In the genomic region with DNA sequence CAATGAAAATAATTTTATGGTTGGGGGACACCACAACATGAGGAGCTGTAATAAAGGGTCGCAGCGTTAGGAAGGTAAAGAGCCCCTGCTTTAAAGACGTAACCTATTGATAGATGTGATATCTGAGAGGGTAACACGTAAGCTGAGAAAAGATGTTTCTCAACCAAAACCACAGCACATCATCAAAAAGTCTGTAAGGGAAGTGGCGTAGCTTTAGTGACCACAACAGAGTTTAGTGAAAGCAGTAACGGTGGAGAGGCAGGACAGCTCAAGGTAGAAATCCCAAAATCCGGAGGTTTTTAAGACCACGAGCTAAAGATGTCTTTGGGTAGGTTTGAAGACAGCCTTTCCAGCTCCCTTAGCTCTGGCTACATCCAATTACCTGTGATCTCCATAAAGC, we compare ENCODE assay signal across 8 mouse cellular contexts. TPM values are rescaled to one million over a fixed set of nuclear protein-coding genes. Genes with fewer than 3 reads are reported as not detected.
DNase-seq lines count a peak whose midpoint lies in the region; ATAC-seq lines count a peak whose summit lies in the region.

No protein-coding gene starts in this region.

- intact Hi-C loops in left cerebral cortex, postnatal 4 days (cut with DNase I) = no loop called here

- H3K9me3 ChIP-seq in forebrain, embryonic 13.5 days (replicated peaks) = no peaks in the 10 kb centered on the region
- H3K9me3 ChIP-seq in forebrain, embryonic 11.5 days (ENCODE audit: control insufficient read depth, low read length) = no peaks in the 10 kb centered on the region
- no peaks in the 10 kb centered on the region for H3K9me3 ChIP-seq in liver, embryonic 16.5 days (replicated peaks; ENCODE audit: control insufficient read depth, low read length)

- no peak for DNase-seq in forebrain, embryonic 11.5 days (ENCODE audit: low spot score)
- DNase-seq in lung, postnatal 36 days = peak; percentile 28
- no peak for DNase-seq in lung, postnatal 4 days
- peak; percentile 37 for DNase-seq in thymus, postnatal 14 days
- DNase-seq in urinary bladder, postnatal 36 days (ENCODE audit: low spot score in 2 of 2) = no peak
- DNase-seq in left cerebral cortex, postnatal 4 days = no peak

- H3K27me3 ChIP-seq in forebrain, embryonic 13.5 days = no peaks in the 10 kb centered on the region
- no peaks in the 10 kb centered on the region for H3K27me3 ChIP-seq in forebrain, embryonic 11.5 days (ENCODE audit: control insufficient read depth, insufficient read depth, low read length)
- no peaks in the 10 kb centered on the region for H3K27me3 ChIP-seq in liver, embryonic 16.5 days (ENCODE audit: control insufficient read depth, insufficient read depth, low read depth, low read length)

- no peak for ATAC-seq in forebrain, embryonic 13.5 days
- no peak for ATAC-seq in forebrain, embryonic 11.5 days (replicated peaks; ENCODE audit: low FRiP score)
- no peak for ATAC-seq in liver, embryonic 16.5 days (ENCODE audit: low read depth)

- 98% methylated on average over 8 of the region's 8 CpGs for WGBS in forebrain, embryonic 13.5 days
- 97% methylated on average over 8 of the region's 8 CpGs for WGBS in forebrain, embryonic 11.5 days
- WGBS in liver, embryonic 16.5 days (ENCODE audit: insufficient replicate concordance) = 64% methylated on average over 8 of the region's 8 CpGs

- H3K27ac ChIP-seq in forebrain, embryonic 13.5 days = no peak overlapping the region
- H3K27ac ChIP-seq in forebrain, embryonic 11.5 days (ENCODE audit: low read depth, low read length) = no peak overlapping the region
- H3K27ac ChIP-seq in liver, embryonic 16.5 days (ENCODE audit: low read length) = peak overlapping the region; percentile 97; the same call in 1 of the 2 replicates

- H3K9ac ChIP-seq in forebrain, embryonic 13.5 days = 0 out of 2 replicates have a peak overlapping the region, but pooled peaks have one; percentile 12
- no peak overlapping the region for H3K9ac ChIP-seq in forebrain, embryonic 11.5 days (ENCODE audit: low read length)
- no peak overlapping the region for H3K9ac ChIP-seq in liver, embryonic 16.5 days (ENCODE audit: low read depth, low read length)

- H3K4me1 ChIP-seq in forebrain, embryonic 13.5 days = peaks cover 36% of the 10 kb centered on the region
- H3K4me1 ChIP-seq in forebrain, embryonic 11.5 days (replicated peaks; ENCODE audit: control insufficient read depth, insufficient read depth, low read length) = peaks cover 14% of the 10 kb centered on the region
- peaks cover 32% of the 10 kb centered on the region for H3K4me1 ChIP-seq in liver, embryonic 16.5 days (ENCODE audit: control insufficient read depth, low read depth, low read length)

- peaks cover 18% of the 10 kb centered on the region for H3K36me3 ChIP-seq in forebrain, embryonic 13.5 days (ENCODE audit: poor library complexity, severe bottlenecking)
- H3K36me3 ChIP-seq in forebrain, embryonic 11.5 days (ENCODE audit: control insufficient read depth, insufficient read depth, low read length) = no peaks in the 10 kb centered on the region
- H3K36me3 ChIP-seq in liver, embryonic 16.5 days (ENCODE audit: control insufficient read depth, insufficient read depth) = no peaks in the 10 kb centered on the region; the same call in 1 of the 2 replicates

- H3K4me3 ChIP-seq in forebrain, embryonic 13.5 days = 0 out of 2 replicates have a peak overlapping the region, but pooled peaks have one; percentile 6
- H3K4me3 ChIP-seq in forebrain, embryonic 11.5 days (ENCODE audit: low read depth, low read length) = no peak overlapping the region
- no peak overlapping the region for H3K4me3 ChIP-seq in liver, embryonic 16.5 days (ENCODE audit: low read depth, low read length)

- H3K4me2 ChIP-seq in forebrain, embryonic 13.5 days = no peak overlapping the region
- no peak overlapping the region for H3K4me2 ChIP-seq in forebrain, embryonic 11.5 days (ENCODE audit: low read depth, low read length, severe bottlenecking)
- H3K4me2 ChIP-seq in liver, embryonic 16.5 days (ENCODE audit: low read depth, low read length) = peak overlapping the region; percentile 89; the same call in 1 of the 2 replicates

RNA-seq across cellular contexts. Expression of gene Dnaja1, which starts 1.0 kb away (rescaled TPM):
- 726 and 745 TPM in 2 replicates for polyA plus RNA-seq in forebrain, embryonic 13.5 days (2015; fragmentation: Nextera tagmentation; extraction: Ambion mirVana)
- 640 and 645 TPM in 2 replicates for polyA plus RNA-seq in forebrain, embryonic 11.5 days (2014; fragmentation: Nextera tagmentation; extraction: Ambion mirVana)
- polyA plus RNA-seq in liver, embryonic 16.5 days (2015; fragmentation: Nextera tagmentation; extraction: Ambion mirVana) = 103 and 120 TPM in 2 replicates
- 100 to 1,000 TPM; 362 to 369 TPM for total RNA-seq in left cerebral cortex, postnatal 4 days (2021)

RNA-seq across cellular contexts. Expression of gene Aptx, which starts 17.9 kb away (rescaled TPM):
- 54.0 and 58.6 TPM in 2 replicates for polyA plus RNA-seq in forebrain, embryonic 13.5 days (2015; fragmentation: Nextera tagmentation; extraction: Ambion mirVana)
- polyA plus RNA-seq in forebrain, embryonic 11.5 days (2014; fragmentation: Nextera tagmentation; extraction: Ambion mirVana) = 35.1 and 36.6 TPM in 2 replicates
- polyA plus RNA-seq in liver, embryonic 16.5 days (2015; fragmentation: Nextera tagmentation; extraction: Ambion mirVana) = 7.9 and 8.1 TPM in 2 replicates
- total RNA-seq in left cerebral cortex, postnatal 4 days (2021) = 10 to 100 TPM; 34.9 to 36.8 TPM

RNA-seq across cellular contexts. Expression of gene Smu1, which starts 36.8 kb away (rescaled TPM):
- 165 and 180 TPM in 2 replicates for polyA plus RNA-seq in forebrain, embryonic 13.5 days (2015; fragmentation: Nextera tagmentation; extraction: Ambion mirVana)
- polyA plus RNA-seq in forebrain, embryonic 11.5 days (2014; fragmentation: Nextera tagmentation; extraction: Ambion mirVana) = 185 and 191 TPM in 2 replicates
- 59.9 and 66.8 TPM in 2 replicates for polyA plus RNA-seq in liver, embryonic 16.5 days (2015; fragmentation: Nextera tagmentation; extraction: Ambion mirVana)
- 10 to 100 TPM; 52.9 to 54.9 TPM for total RNA-seq in left cerebral cortex, postnatal 4 days (2021)

Comparison
In these comparisons a context has a peak if more than half of its experiments do, and no peak if none do; other contexts are left out.
1. DNase-seq: peak in lung, postnatal 36 days (single experiment) and thymus, postnatal 14 days (single experiment); none in forebrain, embryonic 11.5 days (single experiment), lung, postnatal 4 days (0 of 2), urinary bladder, postnatal 36 days (0 of 2) and left cerebral cortex, postnatal 4 days (single experiment).